Mouse (Mus musculus) mouse trophoblast stem cell (cell line): ENCODE measurements around the gene Erg28.

Experiments used
- in situ Hi-C, 2 experiments: fragments of 300-500 bp; cut with MseI, MboI; formaldehyde crosslinking; loops; 2 replicates in 1 of 2; 3 replicates in 1 of 2; pipeline ENCODE4 v1.15.1; 2025

Erg28 gene

GRCm38 (mm10) chr12:85824438-85825264 is at the start of gene Erg28, which contains the start of gene Ttll5:
Erg28 (minus strand) TSS chr12:85824550.
Ttll5 (plus strand) TSS chr12:85824659.
- in situ Hi-C loops = no loop called here

- in situ Hi-C loops = loop anchor here (10.0 to 25.0 kb wide), 2 partner anchors 205 to 218 kb away; partner anchors contain the start of genes Tgfb3 (in 2 of the 2) and Ift43 (in 1 of the 2)
These were observed 45.1 kb upstream of the Erg28 start for GRCm38 (mm10) chr12:85869423-85869822.

DNA sequence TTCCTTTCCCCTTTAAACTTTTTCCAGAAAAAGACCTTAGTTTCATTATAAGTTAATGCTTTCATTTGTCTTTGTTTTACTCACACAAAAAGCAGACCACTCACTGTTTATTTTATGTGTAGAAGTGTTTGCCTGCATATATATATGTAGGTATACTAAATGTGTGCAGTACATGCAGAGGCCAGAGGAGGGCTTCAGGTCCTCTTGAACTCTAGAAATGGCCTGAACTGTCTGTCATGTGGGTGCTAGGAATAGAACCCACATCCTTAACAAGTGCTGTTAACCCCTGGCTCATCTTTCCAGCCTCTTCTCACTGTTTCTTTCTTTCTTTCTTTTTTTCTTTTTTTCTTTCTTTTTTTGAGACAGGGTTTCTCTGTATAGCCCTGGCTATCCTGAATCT is 42.8 kb upstream of the Erg28 start:
- in situ Hi-C loops = loop anchor here (10.0 to 25.0 kb wide), 2 partner anchors 208 to 220 kb away; partner anchors contain the start of genes Tgfb3 (in 2 of the 2) and Ift43 (in 1 of the 2)

DNA sequence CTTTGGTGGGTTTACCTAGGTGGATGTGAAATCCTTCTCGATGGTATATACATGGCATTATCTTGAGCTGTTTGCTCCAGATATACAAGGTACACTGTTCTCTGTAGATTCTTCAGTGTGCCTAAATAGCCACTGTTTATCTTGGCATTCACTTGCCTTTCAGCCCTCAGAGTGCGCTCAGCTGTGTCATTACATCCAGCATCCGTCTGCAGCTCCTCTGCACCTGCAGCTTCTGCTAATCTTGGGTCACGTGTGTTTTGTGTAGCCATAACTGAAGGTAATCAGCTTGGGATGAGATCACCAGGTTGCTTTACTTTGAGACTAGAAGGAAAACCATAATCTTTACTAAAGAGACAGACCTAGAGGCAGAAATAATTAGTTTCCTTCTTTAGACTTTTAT is 42.3 kb upstream of the Erg28 start:
- in situ Hi-C loops = loop anchor here (10.0 to 25.0 kb wide), 2 partner anchors 208 to 221 kb away; partner anchors contain the start of genes Tgfb3 (in 2 of the 2) and Ift43 (in 1 of the 2)

DNA sequence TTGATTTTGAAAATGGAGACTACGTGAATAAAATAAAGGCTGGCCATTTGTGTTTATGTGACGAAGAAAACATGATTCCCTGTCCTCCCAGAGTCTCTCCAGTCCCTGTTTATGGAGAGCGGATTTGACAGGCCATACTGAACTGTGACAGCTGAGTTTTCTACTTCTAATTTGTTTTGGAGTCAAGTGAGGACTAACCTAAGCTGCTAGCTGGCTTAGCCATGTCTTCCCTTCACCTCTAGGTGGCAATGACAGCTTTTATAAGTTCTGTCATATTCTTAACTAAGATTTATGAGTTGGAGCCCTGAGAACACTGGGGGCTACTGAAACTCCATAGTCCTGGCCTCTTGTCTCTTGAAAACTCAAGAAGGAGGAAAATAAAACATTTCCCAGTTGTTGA is 41.2 kb upstream of the Erg28 start:
- in situ Hi-C loops = loop anchor here (10.0 to 25.0 kb wide), 2 partner anchors 209 to 222 kb away; partner anchors contain the start of genes Tgfb3 (in 2 of the 2) and Ift43 (in 1 of the 2)

- in situ Hi-C loops = loop anchor here (10.0 to 25.0 kb wide), 2 partner anchors 212 to 225 kb away; partner anchors contain the start of genes Tgfb3 (in 2 of the 2) and Ift43 (in 1 of the 2)
These were observed 38.2 kb upstream of the Erg28 start for GRCm38 (mm10) chr12:85862514-85862913.

GRCm38 (mm10) chr12:85859511-85860189 is 35.3 kb upstream of the Erg28 start:
- in situ Hi-C loops = loop anchor here (10.0 to 25.0 kb wide), 2 partner anchors 215 to 228 kb away; partner anchors contain the start of genes Tgfb3 (in 2 of the 2) and Ift43 (in 1 of the 2)

- in situ Hi-C loops = loop anchor here in 1 of 2 experiments (25.0 kb wide), 1 partner anchor 228 kb away; the partner anchor contains the start of genes Ift43 and Tgfb3
These were observed 34.8 kb upstream of the Erg28 start for GRCm38 (mm10) chr12:85859111-85859510.

GRCm38 (mm10) chr12:85857300-85857699 is 33.0 kb upstream of the Erg28 start:
- in situ Hi-C loops = loop anchor here in 1 of 2 experiments (25.0 kb wide), 1 partner anchor 230 kb away; the partner anchor contains the start of genes Ift43 and Tgfb3

- in situ Hi-C loops = loop anchor here in 1 of 2 experiments (25.0 kb wide), 1 partner anchor 233 kb away; the partner anchor contains the start of genes Ift43 and Tgfb3
These were observed 29.9 kb upstream of the Erg28 start for GRCm38 (mm10) chr12:85854271-85854670.

DNA sequence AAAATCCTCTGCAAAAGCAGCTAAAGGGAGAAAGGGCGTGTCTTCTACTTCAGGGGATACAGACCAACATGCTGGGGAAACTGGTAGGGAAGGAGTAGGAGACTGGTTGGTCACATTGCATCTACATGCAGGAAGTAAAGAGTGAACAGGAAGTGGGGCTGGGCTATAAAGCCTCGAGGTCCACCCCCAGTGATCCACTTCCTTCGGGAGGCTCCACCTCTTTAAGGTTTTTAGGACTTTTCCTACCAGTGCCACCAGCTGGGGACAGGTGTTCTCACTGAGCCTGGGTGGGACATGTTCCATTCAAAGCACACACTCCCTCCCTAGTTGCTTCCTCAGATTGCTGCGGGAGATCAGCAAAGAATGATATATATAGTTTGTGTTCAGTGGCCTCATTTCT is 29.5 kb upstream of the Erg28 start:
- in situ Hi-C loops = loop anchor here in 1 of 2 experiments (25.0 kb wide), 1 partner anchor 233 kb away; the partner anchor contains the start of genes Ift43 and Tgfb3

- in situ Hi-C loops = loop anchor here in 1 of 2 experiments (25.0 kb wide), 1 partner anchor 237 kb away; the partner anchor contains the start of genes Ift43 and Tgfb3
These were observed 26.3 kb upstream of the Erg28 start for GRCm38 (mm10) chr12:85850661-85851060.

DNA sequence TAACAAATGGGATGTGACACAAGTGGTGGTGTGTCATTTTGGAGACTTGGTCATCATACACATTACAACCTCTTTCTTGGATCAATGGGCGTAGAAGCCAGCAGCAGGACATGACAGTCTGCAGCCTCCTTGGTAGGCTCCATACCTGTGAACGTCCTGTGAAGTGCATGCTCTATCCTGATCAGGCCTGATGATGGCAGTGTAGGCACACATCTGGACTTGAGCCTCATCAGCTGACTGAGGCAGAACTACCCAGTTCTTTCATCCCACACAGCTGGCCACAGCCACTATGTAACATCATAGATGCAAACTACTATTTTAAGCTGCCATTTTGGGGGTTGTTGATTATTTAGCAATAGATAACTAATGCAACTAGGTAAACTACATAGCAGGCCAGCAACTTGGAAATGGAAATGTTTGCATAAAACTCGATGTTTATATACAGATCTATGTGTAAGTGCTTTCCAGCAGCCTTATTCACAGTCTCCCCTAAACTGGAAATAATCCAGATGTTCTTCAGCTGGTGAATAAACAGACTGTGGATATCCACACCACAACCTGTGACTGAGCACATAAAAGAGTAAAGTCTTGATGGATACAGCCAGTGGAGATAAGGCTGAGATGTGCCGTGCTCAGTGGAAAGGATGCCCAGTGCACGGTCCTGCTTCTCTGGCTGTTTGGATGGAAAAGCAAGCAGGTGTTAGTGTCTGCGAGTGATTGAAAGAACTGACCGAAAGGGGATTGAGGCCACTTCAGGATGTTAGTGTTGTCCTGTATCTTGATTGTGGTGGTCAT is 24.0 kb upstream of the Erg28 start:
- in situ Hi-C loops = no loop called here

GRCm38 (mm10) chr12:85839371-85840000 is 15.1 kb upstream of the Erg28 start:
- in situ Hi-C loops = no loop called here

DNA sequence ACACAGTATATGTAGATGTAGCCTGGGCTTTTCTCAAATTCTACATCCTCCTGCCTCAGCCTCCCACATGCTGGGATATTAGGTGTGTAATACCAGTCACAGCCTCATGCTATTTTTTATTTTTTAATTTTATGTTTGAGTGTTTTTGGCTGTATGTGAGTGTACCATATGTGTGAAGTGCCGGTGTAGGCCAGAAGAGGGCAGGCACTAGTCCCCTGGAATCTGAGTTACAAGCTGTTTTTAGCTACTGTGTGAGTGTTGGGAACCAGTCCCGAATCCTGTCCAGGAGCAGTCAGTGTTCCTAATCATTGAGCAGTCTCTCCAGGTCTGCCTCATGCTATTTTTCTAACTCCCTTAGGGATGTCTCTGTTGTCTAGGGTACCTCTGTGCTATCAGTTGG is 13.4 kb upstream of the Erg28 start:
- in situ Hi-C loops = no loop called here

DNA sequence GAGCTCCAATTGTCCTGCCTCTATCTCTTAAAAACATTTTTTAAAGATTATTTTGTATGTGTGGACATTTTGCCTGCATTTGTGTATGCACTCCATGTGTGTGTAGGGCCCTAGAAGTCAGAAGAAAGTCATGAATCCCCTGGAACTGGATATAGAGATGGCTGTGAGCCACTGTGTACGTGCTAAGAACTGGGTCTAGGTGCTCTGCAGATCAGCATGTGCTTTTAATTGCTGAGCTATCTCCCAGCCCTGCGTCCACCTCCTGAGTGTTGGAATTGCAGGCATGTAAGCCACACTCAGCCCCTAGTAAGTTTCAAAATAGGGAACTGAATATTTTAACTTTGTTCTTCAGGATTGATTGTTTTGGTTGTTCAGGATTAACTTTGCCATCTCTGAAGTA is 10.2 kb upstream of the Erg28 start:
- in situ Hi-C loops = no loop called here

DNA sequence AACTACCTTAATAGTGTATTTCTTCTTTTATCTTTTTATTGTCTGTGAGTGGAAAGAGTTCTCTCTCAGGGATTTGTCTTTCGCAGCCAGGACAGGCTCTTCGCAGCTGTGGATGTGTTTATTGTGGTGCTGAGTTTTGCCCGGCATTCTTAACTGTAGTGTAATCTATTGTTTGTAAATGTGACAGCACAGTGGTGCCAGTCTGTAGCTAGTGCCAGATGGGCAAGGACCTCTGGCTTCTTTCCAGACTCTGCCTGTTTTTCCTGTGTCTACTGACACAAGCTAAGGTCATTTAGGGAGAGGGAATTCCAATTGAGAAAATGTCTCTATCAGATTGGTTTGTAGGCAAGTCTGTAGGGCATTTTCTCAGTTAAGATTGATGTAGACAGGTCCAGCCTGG is 6.3 kb upstream of the Erg28 start:
- in situ Hi-C loops = no loop called here

DNA sequence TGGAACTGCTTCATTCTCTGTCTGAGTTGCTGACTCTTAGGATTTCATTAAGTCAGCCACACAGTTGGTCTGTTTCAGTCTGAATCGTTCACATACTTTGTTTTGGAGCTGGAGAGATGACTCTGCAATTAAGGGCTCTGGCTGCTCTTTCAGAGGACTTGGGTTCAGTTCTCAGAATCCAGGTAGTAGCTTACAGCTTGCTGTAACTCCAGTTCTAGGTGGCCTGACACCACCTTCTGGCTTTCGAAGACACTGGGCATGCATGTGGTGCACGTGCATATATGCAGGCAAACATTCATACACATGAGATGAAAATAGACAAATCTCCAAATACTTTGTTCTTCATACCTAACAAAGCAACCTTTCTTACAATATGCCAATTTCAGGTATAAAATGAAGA is 5.5 kb upstream of the Erg28 start:
- in situ Hi-C loops = no loop called here

- in situ Hi-C loops = no loop called here
These were observed 4.5 kb upstream of the Erg28 start for GRCm38 (mm10) chr12:85828856-85829255.

DNA sequence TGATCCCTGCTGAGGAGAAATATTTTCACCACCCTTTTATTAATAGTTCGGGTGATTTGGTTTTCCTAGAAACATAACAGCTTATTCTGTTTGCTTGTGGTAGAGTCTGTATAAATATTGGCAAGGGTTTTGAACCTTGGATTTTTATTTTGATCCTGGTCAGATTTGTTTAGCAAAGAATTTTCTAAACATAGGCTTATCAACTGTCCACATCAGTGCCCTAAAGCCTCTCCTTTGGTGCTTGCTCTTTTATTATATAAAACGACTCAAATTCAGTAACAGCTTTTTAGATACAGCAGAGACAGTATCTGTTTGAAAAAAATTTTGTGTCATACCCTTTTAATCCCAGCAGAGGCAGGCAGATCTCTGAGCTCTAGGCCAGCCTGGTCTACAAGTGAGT is 1.5 kb upstream of the Erg28 start:
- in situ Hi-C loops = no loop called here
